Mouse (Mus musculus) embryonic facial prominence, embryonic 11.5 days (tissue): ENCODE measurements at regions not wholly inside any gene's neighbourhood (a gene's known extent, or its start where the extent isn't known, plus 50 kb on each side); places are given as distances from the start of the nearest gene placed in this dataset.
"Not testable (repeated sequence)": the region's sequence is repeated elsewhere in the genome, so short reads cannot be mapped to it uniquely, and the experiment has no call there.

Experiments used
- ATAC-seq: fragments of 200-750 bp; cut with Nextera tagmentation; replicated peaks from 2 replicates; pipeline ENCODE4 v1.8.0; 2017; ENCODE audit warnings: low read depth; ENCODE audit not compliant: insufficient number of reproducible peaks, low FRiP score, low TSS enrichment
- DNase-seq: peaks from one replicate; pipeline ENCODE4 v3.0.0-alpha.2; 2015; ENCODE audit warnings: low spot score
- H3K27ac ChIP-seq: fragments of 300-500 bp; sonication (generic); replicated peaks from 2 replicates; pipeline ENCODE4 v1.5.1; 2014; ENCODE audit warnings: mild to moderate bottlenecking, low read depth, low read length, control low read depth
- H3K27me3 ChIP-seq: fragments of 300-500 bp; sonication (generic); 2 replicates; pipeline ENCODE4 v1.6.1; 2014; ENCODE audit warnings: mild to moderate bottlenecking, low read length, moderate library complexity, mixed read lengths; ENCODE audit not compliant: control insufficient read depth, insufficient read depth
- H3K36me3 ChIP-seq: fragments of 300-500 bp; sonication (generic); replicated peaks from 2 replicates; pipeline ENCODE4 v1.6.1; 2014; ENCODE audit warnings: low read depth, mild to moderate bottlenecking, low read length, moderate library complexity, mixed read lengths; ENCODE audit not compliant: control insufficient read depth, insufficient read depth
- H3K4me1 ChIP-seq: fragments of 300-500 bp; sonication (generic); 2 replicates; pipeline ENCODE4 v1.6.1; 2014; ENCODE audit warnings: low read length, mixed read lengths; ENCODE audit not compliant: control insufficient read depth, insufficient read depth
- H3K4me2 ChIP-seq: fragments of 300-500 bp; sonication (generic); 2 replicates; pipeline ENCODE4 v1.6.1; 2014; ENCODE audit warnings: low read depth, mild to moderate bottlenecking, control low read depth, low read length, moderate library complexity
- H3K4me3 ChIP-seq: fragments of 300-500 bp; sonication (generic); 2 replicates; pipeline ENCODE4 v1.5.1; 2014; ENCODE audit warnings: low read depth, low read length, control low read depth
- H3K9ac ChIP-seq: fragments of 300-500 bp; sonication (generic); replicated peaks from 2 replicates; pipeline ENCODE4 v1.6.1; 2014; ENCODE audit warnings: mild to moderate bottlenecking, control low read depth, low read length
- H3K9me3 ChIP-seq: fragments of 300-500 bp; sonication (generic); replicated peaks from 2 replicates; pipeline ENCODE4 v1.6.1; 2016; ENCODE audit warnings: mild to moderate bottlenecking, low read length, inconsistent platforms, mixed read lengths; ENCODE audit not compliant: control insufficient read depth
- WGBS: fragments of 180-500 bp; shearing (Covaris S2); extraction: QIAGEN DNeasy Blood & Tissue Kit; methylation state at CpG from one replicate; pipeline ENCODE4 v1.1.7; 2014; 5-methylcytosine and 5-hydroxymethylcytosine counted together

- H3K36me3 ChIP-seq = no peaks in the 10 kb centered on the region
- H3K9ac ChIP-seq = no peak overlapping the region
- ATAC-seq (no peak), DNase-seq (no peak)
- no peak overlapping the region for H3K27ac ChIP-seq
- no peak overlapping the region for H3K4me2 ChIP-seq
- no peaks in the 10 kb centered on the region for H3K9me3 ChIP-seq
- 82% methylated on average over 6 of the region's 6 CpGs for WGBS
- H3K4me3 ChIP-seq = no peak overlapping the region
- no peaks in the 10 kb centered on the region for H3K4me1 ChIP-seq
- H3K27me3 ChIP-seq = no peaks in the 10 kb centered on the region
Measured at GRCm38 (mm10) chr6:6384441-6384840, 167.5 kb upstream of the Slc25a13 start.

- Histone ChIP-seq H3K36me3 (no peaks in the 10 kb centered on the region), H3K9me3 (no peaks in the 10 kb centered on the region), H3K27me3 (no peaks in the 10 kb centered on the region), H3K4me2 (no peak overlapping the region), H3K27ac (no peak overlapping the region), H3K4me1 (no peaks in the 10 kb centered on the region), H3K9ac (no peak overlapping the region), H3K4me3 (no peak overlapping the region)
- ATAC-seq (no peak), DNase-seq (no peak)
- 86% methylated on average over 3 of the region's 3 CpGs for WGBS
Measured at GRCm38 (mm10) chr6:6372421-6372820, 155.4 kb upstream of the Slc25a13 start.

GRCm38 (mm10) chr6:6371444-6372093 is 154.6 kb upstream of the Slc25a13 start:
- no peaks in the 10 kb centered on the region for H3K9me3 ChIP-seq
- no peak overlapping the region for H3K4me2 ChIP-seq
- no peak overlapping the region for H3K27ac ChIP-seq
- H3K4me1 ChIP-seq = no peaks in the 10 kb centered on the region
- no peaks in the 10 kb centered on the region for H3K27me3 ChIP-seq
- DNase-seq (no peak), ATAC-seq (no peak)
- no peaks in the 10 kb centered on the region for H3K36me3 ChIP-seq
- no peak overlapping the region for H3K9ac ChIP-seq
- WGBS = 80% methylated on average over 5 of the region's 5 CpGs
- no peak overlapping the region for H3K4me3 ChIP-seq

- no peaks in the 10 kb centered on the region for H3K4me1 ChIP-seq
- ATAC-seq (peak; percentile 78; the same call in 1 of the 2 replicates), DNase-seq (peak; percentile 84)
- H3K27me3 ChIP-seq = no peaks in the 10 kb centered on the region
- no peaks in the 10 kb centered on the region for H3K36me3 ChIP-seq
- H3K27ac ChIP-seq = no peak overlapping the region
- WGBS = 23% methylated on average over 4 of the region's 4 CpGs
- no peak overlapping the region for H3K4me3 ChIP-seq
- H3K9me3 ChIP-seq = no peaks in the 10 kb centered on the region
- H3K4me2 ChIP-seq = no peak overlapping the region; the same call in 1 of the 2 replicates
- no peak overlapping the region for H3K9ac ChIP-seq
Measured at GRCm38 (mm10) chr6:6364037-6364436, 147.1 kb upstream of the Slc25a13 start.

- Histone ChIP-seq H3K27ac (no peak overlapping the region), H3K4me2 (no peak overlapping the region), H3K4me3 (no peak overlapping the region), H3K36me3 (no peaks in the 10 kb centered on the region), H3K27me3 (no peaks in the 10 kb centered on the region), H3K9me3 (no peaks in the 10 kb centered on the region), H3K9ac (no peak overlapping the region), H3K4me1 (no peaks in the 10 kb centered on the region)
- WGBS = 52% methylated on average over 4 of the region's 4 CpGs
- peak; percentile 15 for DNase-seq
- no peak for ATAC-seq
Measured at GRCm38 (mm10) chr6:6362678-6363354, 145.8 kb upstream of the Slc25a13 start.

- not testable (repeated sequence) for H3K27me3 ChIP-seq, H3K4me3 ChIP-seq, H3K4me2 ChIP-seq, H3K9ac ChIP-seq, H3K4me1 ChIP-seq, H3K36me3 ChIP-seq, H3K27ac ChIP-seq, ATAC-seq, H3K9me3 ChIP-seq, DNase-seq
Measured at GRCm38 (mm10) chr6:6361181-6361580, 144.2 kb upstream of the Slc25a13 start.

GRCm38 (mm10) chr6:6357477-6357876 is 140.5 kb upstream of the Slc25a13 start:
- Histone ChIP-seq H3K36me3 (no peaks in the 10 kb centered on the region), H3K4me1 (no peaks in the 10 kb centered on the region), H3K27me3 (no peaks in the 10 kb centered on the region), H3K9me3 (no peaks in the 10 kb centered on the region), H3K4me3 (no peak overlapping the region), H3K9ac (no peak overlapping the region), H3K27ac (no peak overlapping the region), H3K4me2 (no peak overlapping the region)
- DNase-seq (no peak), ATAC-seq (no peak)
- 54% methylated on average over 2 of the region's 2 CpGs for WGBS

GRCm38 (mm10) chr6:6356967-6357366 is 140.0 kb upstream of the Slc25a13 start:
- WGBS = 71% methylated on average over 6 of the region's 6 CpGs
- no peak for DNase-seq
- no peak overlapping the region for H3K4me2 ChIP-seq

More at GRCm38 (mm10) chr6:6356967-6357366, 140.0 kb upstream of the Slc25a13 start:
- no peaks in the 10 kb centered on the region for H3K27me3 ChIP-seq
- H3K36me3 ChIP-seq = no peaks in the 10 kb centered on the region
- no peak overlapping the region for H3K27ac ChIP-seq
- H3K4me1 ChIP-seq = no peaks in the 10 kb centered on the region
- no peak for ATAC-seq
- H3K4me3 ChIP-seq = no peak overlapping the region
- no peaks in the 10 kb centered on the region for H3K9me3 ChIP-seq
- H3K9ac ChIP-seq = no peak overlapping the region
